Mouse (Mus musculus): ENCODE measurements at regions not wholly inside any gene's neighbourhood (a gene's known extent, or its start where the extent isn't known, plus 50 kb on each side); places are given as distances from the start of the nearest gene placed in this dataset.

DNA sequence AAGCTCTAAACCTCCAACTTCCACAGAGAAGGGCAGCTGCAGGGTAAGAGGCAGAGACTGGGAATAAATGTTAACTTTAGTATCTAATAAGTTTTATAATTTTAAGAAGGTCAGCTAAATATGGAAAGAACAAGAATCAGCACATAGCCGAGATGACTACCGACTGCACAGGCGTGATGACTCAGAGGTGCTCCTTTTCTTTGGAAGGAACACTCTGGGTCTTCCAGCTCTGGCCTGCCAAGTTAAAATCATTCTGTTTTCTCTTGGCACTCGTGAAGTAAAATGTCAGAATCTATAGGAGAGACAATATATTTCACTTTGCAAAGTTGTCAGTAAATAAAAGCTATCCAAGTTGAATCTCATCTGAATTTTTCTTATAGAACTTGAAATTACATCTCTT, 96.2 kb upstream of the Magi2 start:
- DNase-seq, result peak; percentile 4

- DNase-seq, result no peak
These were observed 72.3 kb upstream of the Magi2 start for GRCm38 (mm10) chr5:19154511-19154910.

DNA sequence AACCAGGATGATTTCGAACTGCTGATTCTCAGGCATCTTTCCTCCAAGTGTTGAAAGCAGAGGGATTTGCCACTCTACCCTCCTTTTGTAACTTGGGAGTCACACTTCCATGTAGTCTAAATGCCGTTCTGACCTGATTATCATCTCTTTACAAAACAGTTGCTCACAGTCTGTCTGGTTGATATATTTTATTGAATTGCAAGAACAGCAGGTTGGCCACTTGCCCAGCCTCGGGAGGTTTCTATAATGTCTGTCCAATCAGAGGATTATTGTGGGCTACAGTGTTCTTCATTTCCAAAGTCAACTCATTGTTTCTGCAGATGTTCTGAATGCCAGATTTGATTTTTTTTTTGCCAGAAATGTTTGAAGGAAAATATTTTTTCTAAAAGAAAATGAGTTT, 68.6 kb upstream of the Magi2 start:
- peak; percentile 13 for DNase-seq

DNA sequence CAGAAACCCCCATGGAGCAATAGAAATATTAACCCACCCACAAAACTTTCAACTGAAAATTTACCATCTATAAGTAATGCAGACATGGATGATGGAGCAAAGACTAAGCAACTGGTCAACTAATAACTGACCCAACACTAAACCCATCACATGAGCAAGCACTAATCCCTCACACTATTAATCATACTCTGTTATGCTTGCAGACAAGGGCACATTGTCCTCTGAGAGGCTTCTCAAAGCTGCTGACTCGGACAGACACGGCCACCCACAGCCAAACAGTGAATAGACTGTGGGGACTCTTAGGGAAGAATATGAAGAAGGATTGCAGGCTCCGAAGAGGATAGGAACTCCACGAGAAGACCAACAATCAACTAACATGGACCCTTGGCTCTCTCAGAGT, 66.6 kb upstream of the Magi2 start:
- no peak for DNase-seq
